Comparison of ENCODE assay signal across 8 mouse cellular contexts in genomic region chr17:32099943-32100586, GRCm38 (mm10).
DNase-seq lines count a peak whose midpoint lies in the region; ATAC-seq and TF ChIP-seq lines count a peak whose summit lies in the region.

No protein-coding gene starts in this region.

- peak overlapping the region; percentile 31 for H3K9ac ChIP-seq in lung, embryonic 15.5 days

- H3K9me3 ChIP-seq in lung, embryonic 15.5 days, result no peaks in the 10 kb centered on the region

- H3K4me1 ChIP-seq in kidney, adult 2 months (ENCODE audit: control insufficient read depth, insufficient read depth, low read length), result peaks cover 13% of the 10 kb centered on the region
- peaks cover 9% of the 10 kb centered on the region for H3K4me1 ChIP-seq in lung, embryonic 15.5 days
- peaks cover 13% of the 10 kb centered on the region for H3K4me1 ChIP-seq in olfactory bulb, adult 2 months (ENCODE audit: control insufficient read depth, insufficient read depth, low read length)

- TF ChIP-seq POLR2A in kidney, adult 2 months (IDR thresholded peaks at IDR 0.05; ENCODE audit: low read depth, low read length), result no peak
- TF ChIP-seq POLR2A in olfactory bulb, adult 2 months (IDR thresholded peaks at IDR 0.05; ENCODE audit: insufficient read depth, low read depth, low read length), result no peak

- WGBS in kidney, adult 2 months, result 6% methylated on average over 44 of the region's 44 CpGs
- 1% methylated on average over 44 of the region's 44 CpGs for WGBS in lung, embryonic 15.5 days
- 2% methylated on average over 44 of the region's 44 CpGs for WGBS in olfactory bulb, adult 2 months

- ATAC-seq in frontal cortex, adult (ENCODE audit: low TSS enrichment), result peak; percentile 50; the same call in 1 of the 2 replicates
- peak; percentile 62 for ATAC-seq in granulocyte monocyte progenitor cell, adult 5-6 weeks (replicated peaks; ENCODE audit: poor library complexity, severe bottlenecking)
- ATAC-seq in lung, embryonic 15.5 days (ENCODE audit: borderline replicate concordance, extremely low read depth, low FRiP score, low TSS enrichment), result peak; percentile 86

- TF ChIP-seq CTCF in kidney, adult 2 months (conservative IDR thresholded peaks at IDR 0.05; ENCODE audit: insufficient read depth, insufficient read length, low read depth, low read length), result no peak
- TF ChIP-seq CTCF in olfactory bulb, adult 2 months (IDR thresholded peaks at IDR 0.05; ENCODE audit: insufficient read depth, low read depth, low read length), result no peak

- no peaks in the 10 kb centered on the region for H3K36me3 ChIP-seq in kidney, adult 2 months (ENCODE audit: control insufficient read depth, insufficient read depth, low read length)
- H3K36me3 ChIP-seq in lung, embryonic 15.5 days, result no peaks in the 10 kb centered on the region

- H3K4me3 ChIP-seq in kidney, adult 2 months (ENCODE audit: insufficient read depth, low read depth, low read length), result peak overlapping the region; percentile 57
- H3K4me3 ChIP-seq in lung, embryonic 15.5 days, result peak overlapping the region; percentile 44
- peak overlapping the region; percentile 49 for H3K4me3 ChIP-seq in olfactory bulb, adult 2 months (ENCODE audit: insufficient read depth, low read depth, low read length)

- no peaks in the 10 kb centered on the region for H3K27me3 ChIP-seq in kidney, adult 2 months (replicated peaks; ENCODE audit: control insufficient read depth, insufficient read depth, low read length)
- peaks cover 23% of the 10 kb centered on the region for H3K27me3 ChIP-seq in lung, embryonic 15.5 days

- H3K27ac ChIP-seq in kidney, adult 2 months (ENCODE audit: insufficient read depth, low read depth, low read length), result peak overlapping the region; percentile 44
- H3K27ac ChIP-seq in lung, embryonic 15.5 days, result no peak overlapping the region
- no peak overlapping the region for H3K27ac ChIP-seq in olfactory bulb, adult 2 months (ENCODE audit: insufficient read depth, low read depth, low read length)

- DNase-seq in frontal cortex, postnatal 36 days (ENCODE audit: low spot score in 2 of 2), result no peak
- DNase-seq in cerebellum, postnatal 36 days, result peak; percentile 38 to 57
- peak; percentile 93 for DNase-seq in kidney, adult 2 months
- peak; percentile 53 to 74 for DNase-seq in urinary bladder, postnatal 4 days (ENCODE audit: low spot score in 2 of 2)

- H3K4me2 ChIP-seq in lung, embryonic 15.5 days, result peak overlapping the region; percentile 95

Comparison
In these comparisons a context has a peak if more than half of its experiments do, and no peak if none do; other contexts are left out.
1. DNase-seq: peak in cerebellum, postnatal 36 days (2 of 2), kidney, adult 2 months (single experiment) and urinary bladder, postnatal 4 days (2 of 2); none in frontal cortex, postnatal 36 days (0 of 2).
2. Peak in every context shown above with its lines, with median percentiles within 50 percentile points of each other: ATAC-seq and H3K4me3 ChIP-seq.